Mouse (Mus musculus) left cerebral cortex, adult 9 months (tissue): ENCODE results near the gene Dhx58.
A peak's percentile ranks its signal among the peaks of the same experiment; 100 is the strongest.

Source experiments
- DNase-seq, 2 experiments: peaks; one replicate each; pipeline ENCODE4 v3.0.0; 2022; ENCODE audit warnings: low spot score in 2 of 2

Dhx58 gene

DNA sequence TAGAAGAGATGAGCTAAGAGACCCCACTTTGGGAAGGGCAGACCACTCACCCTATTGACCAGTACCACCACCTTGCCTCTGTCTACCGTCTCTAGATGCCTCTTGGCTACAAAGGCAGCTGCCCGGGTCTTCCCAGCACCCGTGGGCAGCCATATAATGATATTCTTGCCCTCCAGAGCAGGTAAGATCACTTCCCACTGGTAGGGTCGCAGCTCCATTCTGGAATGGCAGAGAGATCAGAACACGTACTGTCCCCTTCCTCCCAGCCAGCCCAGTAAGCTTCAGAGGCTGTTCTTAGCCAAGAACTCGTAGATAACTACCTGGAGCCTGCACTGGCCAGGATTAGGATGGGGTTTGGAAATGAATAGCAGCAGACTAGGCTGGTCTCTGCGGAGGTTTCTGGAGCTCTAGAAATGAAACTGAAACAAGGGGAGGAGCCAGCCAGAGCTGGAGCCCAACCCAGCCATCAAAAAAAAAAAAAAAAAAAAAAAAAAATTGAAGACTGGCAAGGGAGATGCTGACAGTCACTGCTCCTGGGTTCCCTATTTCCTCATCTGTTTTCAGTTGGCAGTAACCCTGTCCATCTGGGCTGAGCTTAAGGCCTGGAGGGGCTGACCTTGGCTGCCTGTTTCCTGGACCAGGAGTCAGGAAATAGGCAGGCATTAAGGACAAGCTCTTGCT is at the start of gene Dhx58:
Gene Dhx58 (minus strand): TSS at position 421 of the 681 bp plus-strand sequence.
- DNase-seq, result no peak

DNA sequence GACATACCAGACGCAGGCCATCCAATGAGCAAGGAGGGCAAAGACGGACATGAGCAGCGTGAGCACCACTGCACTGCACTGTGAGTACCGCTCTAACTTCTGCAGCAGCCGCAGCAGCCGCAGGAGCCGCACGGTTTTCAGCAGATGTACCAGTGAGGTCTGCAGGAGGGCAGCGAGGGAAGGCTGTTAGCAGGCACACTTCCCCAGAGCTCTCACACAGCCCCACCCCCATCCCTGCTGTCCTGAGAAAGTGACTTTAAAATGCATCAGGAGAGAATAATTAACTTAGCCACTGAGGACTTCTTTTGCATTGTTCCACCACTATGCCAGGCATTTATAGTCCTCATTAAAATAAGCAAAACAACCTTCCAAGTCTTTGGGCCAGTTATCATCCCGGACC is 48.2 kb upstream of the Dhx58 start:
- no peak for DNase-seq

GRCm38 (mm10) chr11:100750127-100750526 is 46.1 kb upstream of the Dhx58 start:
- DNase-seq, result no peak

DNA sequence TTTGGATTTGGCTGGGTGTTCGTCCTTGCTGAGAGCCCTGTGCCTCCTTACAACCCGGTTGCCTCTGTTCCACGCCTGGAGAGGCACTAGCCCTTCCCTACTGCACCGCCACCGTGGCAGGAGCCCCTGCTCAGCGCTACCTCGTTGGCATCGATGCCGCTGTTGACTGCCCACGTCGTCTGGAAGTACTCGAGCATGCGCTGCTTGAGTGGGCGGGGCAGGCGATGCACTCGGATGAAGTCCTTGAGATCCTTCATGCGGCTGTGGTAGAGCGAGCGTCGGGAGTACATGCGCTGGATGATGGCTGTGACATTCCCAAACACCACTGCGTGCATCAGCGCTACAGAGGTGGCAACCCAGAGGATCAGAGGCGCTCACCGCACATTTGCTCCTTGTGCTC is 45.4 kb upstream of the Dhx58 start:
- DNase-seq, result no peak

DNA sequence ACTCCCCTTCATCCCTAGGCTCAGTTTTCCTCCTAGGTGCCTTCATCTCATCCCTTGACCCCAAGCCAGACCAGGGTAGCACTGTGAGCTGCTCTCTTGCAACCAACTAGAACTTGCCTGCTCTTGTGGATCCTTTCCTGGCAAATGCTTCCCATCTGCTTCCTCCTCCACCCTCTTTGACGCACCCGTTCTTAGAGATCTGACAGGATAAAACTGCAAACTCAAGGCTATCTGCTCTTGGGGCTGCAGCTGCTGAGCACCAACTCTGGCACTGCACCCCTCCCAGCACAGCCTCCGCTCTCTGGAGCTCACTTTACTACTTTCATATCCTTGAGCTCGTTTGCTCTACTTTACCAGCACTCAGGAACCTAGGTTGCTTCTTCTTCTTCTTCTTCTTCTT is 44.5 kb upstream of the Dhx58 start:
- DNase-seq, result no peak

GRCm38 (mm10) chr11:100747114-100747513 is 43.0 kb upstream of the Dhx58 start:
- DNase-seq, result no peak

GRCm38 (mm10) chr11:100746546-100746945 is 42.5 kb upstream of the Dhx58 start:
- no peak for DNase-seq

DNA sequence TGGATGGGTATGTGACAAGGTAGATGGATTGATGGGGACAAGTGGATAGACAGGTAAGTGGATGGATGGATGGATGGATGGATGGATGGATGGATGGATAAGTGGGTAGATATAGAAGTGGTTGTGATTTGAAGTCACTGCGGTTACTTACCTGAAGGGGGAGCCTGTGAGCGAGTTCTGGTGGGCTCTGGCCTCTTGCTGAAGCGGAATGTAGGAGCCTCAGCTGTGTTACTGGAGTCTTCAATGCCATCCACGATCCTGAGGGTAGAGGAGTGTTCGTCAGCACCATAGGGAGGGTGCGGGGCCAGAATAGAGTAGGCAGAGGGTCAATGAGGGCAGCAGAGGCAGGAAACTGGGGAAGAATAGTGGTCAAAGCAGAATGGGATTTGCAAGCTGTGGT is 41.0 kb upstream of the Dhx58 start:
- DNase-seq, result no peak

- DNase-seq, result no peak
Observed at GRCm38 (mm10) chr11:100741348-100741747, 37.3 kb upstream of the Dhx58 start.

DNA sequence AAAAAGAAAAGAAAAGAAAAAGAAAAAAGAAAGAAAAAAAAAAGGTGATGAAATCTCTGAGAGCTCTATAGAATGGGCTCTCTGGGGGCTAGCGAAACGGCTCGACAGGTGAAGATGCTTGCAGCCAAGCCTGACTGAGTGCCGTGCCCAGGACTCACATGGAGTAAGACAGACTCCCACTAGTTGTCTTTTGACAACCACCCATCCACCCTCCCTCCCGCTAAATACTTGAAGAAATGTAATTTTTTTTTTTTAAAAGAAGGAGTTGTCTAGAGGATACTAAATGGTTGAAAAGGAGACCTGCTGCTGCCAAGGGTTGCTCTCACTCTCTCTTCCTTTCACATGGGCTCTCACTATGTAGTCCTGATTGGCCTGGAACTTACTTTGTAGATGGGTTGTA is 34.7 kb upstream of the Dhx58 start:
- no peak for DNase-seq

DNA sequence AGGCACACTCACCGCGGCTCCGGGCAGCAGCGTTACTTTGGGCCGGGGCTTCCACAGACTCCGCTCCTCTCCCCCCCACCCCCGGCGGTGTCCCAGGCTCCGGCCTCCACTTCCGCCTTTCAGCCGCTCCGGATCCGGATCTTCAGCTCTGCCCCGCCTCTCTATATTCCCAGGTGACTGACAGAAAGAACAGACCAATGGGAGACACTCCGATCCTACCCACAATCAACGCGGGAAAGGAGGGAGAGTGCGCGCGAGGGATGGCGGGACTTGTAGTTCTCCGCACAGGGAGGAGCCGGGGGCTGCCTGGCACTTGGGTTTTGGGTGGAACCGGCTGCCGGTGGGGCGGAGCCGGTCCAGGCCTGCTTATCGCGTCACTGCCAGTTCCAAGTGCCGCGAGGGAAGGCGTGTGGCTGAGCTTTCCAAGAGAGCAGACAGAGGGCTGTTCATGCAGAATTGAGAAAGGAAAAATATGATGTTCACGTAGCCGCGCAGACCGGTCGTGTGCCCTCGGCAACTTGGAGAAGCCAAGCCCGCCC is 34.1 kb upstream of the Dhx58 start, which contains the start of gene Rab5c:
Gene Rab5c (minus strand): TSS at position 150 of the 539 bp plus-strand sequence.
- peak; percentile 98 to 99 for DNase-seq

DNA sequence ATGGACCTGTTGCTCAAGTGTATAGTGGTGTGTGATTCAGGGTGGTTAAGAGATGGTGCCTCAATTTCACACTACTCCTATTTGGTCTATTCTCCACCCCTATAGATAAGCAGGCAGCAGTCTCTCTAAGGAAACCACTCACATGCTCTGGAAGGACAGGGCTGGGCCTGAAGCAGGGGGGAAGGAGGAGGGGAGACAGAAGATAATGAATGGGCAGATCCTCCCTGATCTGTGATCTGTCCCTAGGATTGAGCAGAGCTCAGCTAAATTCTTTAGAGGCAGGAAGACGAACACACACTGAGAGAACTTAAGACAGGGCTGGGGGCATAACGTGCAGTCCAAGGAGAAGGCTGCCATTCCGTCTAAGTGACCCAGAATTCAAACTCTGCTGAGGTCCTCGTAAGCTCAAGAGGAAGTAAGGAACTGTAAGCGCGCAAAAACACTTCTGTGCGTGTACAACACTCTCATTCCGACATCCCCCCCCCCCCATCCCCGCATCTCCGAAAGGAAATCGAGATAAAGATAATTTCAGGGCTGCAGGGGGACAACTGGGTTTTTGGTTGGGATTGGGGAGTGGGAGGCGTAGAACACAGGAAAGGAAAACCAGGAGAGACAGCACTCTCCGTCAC is 33.1 kb upstream of the Dhx58 start:
- no peak for DNase-seq

GRCm38 (mm10) chr11:100736746-100737080 is 32.6 kb upstream of the Dhx58 start:
- no peak for DNase-seq

- DNase-seq, result no peak
Observed at GRCm38 (mm10) chr11:100735954-100736745, 32.1 kb upstream of the Dhx58 start.

- DNase-seq, result no peak
Observed at GRCm38 (mm10) chr11:100735134-100735865, 31.2 kb upstream of the Dhx58 start.

GRCm38 (mm10) chr11:100730477-100731205 is 26.6 kb upstream of the Dhx58 start:
- DNase-seq, result no peak

DNA sequence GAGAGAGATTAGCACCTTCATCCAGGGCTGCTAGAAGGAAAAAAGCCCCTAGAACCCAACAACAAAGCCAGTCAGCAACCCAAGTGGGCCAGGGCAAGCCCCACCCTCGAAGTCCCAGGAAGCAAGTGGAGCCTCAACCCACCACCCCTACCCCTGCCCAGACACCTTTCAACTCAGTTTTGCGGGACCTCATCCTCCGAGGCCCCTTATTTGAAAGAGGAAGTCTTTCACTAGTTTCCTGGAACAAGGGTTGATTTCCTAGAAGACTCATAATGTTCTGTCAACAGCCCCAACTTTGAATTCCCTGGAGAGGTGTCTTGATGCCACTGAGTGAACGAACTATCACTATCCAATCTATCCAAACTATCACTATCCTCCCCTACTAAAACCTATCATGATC is 25.9 kb upstream of the Dhx58 start:
- no peak for DNase-seq

GRCm38 (mm10) chr11:100728601-100729000 is 24.5 kb upstream of the Dhx58 start:
- no peak for DNase-seq

DNA sequence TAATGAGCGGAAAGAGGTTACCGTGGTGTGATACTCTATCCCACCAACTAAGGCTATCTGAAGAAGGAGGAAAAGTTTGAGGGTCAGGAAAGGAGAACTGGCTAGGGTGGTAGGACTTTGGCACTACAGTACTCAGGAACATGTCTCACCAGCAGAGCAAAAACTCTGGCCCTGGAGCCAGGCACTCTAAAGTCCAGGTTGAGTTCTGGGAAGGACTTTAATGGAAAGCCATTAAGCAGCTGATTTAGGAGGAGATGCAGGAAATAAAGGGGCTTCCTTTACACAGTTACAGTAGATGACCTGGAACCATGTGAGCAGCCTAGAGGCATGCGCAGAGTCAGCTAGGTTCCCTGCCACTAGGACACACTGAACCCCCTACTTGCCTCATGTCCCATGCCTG is 23.1 kb upstream of the Dhx58 start:
- DNase-seq, result no peak

GRCm38 (mm10) chr11:100724919-100725512 is 20.9 kb upstream of the Dhx58 start:
- DNase-seq, result no peak

DNA sequence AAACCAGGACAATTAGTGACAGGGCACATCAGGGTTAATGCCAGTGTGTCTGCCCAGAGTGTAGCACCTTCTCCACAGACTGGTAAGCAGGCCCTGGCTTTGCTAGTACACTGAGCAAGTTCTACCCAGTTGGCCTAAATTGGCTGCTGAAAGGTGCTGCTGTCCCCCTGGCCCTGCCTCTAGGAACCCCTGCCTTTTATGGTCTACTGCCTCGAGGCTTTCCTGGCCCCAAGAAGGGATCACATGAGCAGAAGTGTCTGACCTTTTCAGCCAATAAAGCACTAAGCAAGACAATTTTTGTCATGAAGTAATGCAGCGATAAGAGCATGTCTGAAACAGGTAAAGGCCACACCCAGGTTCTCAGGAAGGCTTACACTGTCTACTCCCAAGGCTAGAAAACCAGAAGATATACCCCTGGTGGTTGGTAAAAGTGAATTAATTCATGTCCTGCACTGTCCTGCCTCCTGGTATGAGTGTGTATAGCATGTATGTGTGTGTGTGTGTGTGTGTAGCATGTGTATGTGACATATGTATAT is 18.5 kb upstream of the Dhx58 start:
- DNase-seq, result no peak
